Mouse (Mus musculus) kidney, embryonic 14.5 days (tissue): Measurements from ENCODE around the gene Cc2d2b. TPM values are rescaled to one million over a fixed set of nuclear protein-coding genes. Genes with fewer than 3 reads are reported as not detected.

Experiments
- ATAC-seq: fragments of 200-750 bp; cut with Nextera tagmentation; 2 replicates; pipeline ENCODE4 v1.8.0; 2017; ENCODE audit warnings: moderate number of reproducible peaks, mild to moderate bottlenecking, moderate TSS enrichment, moderate library complexity; ENCODE audit not compliant: low FRiP score, low TSS enrichment
- H3K27ac ChIP-seq: fragments of 300-500 bp; sonication (generic); 2 replicates; pipeline ENCODE4 v1.5.1; 2014; ENCODE audit warnings: low read depth, mild to moderate bottlenecking, low read length, moderate library complexity, mixed read lengths
- H3K27me3 ChIP-seq: fragments of 300-500 bp; sonication (generic); 2 replicates; pipeline ENCODE4 v1.6.1; 2014; ENCODE audit warnings: mild to moderate bottlenecking, low read length; ENCODE audit not compliant: control insufficient read depth, insufficient read depth
- H3K36me3 ChIP-seq: fragments of 300-500 bp; sonication (generic); 2 replicates; pipeline ENCODE4 v1.6.1; 2014; ENCODE audit warnings: low read length, mixed read lengths; ENCODE audit not compliant: control insufficient read depth, insufficient read depth
- H3K4me1 ChIP-seq: fragments of 300-500 bp; sonication (generic); 2 replicates; pipeline ENCODE4 v1.6.1; 2014; ENCODE audit warnings: low read length, mixed read lengths; ENCODE audit not compliant: control insufficient read depth, insufficient read depth
- H3K4me2 ChIP-seq: fragments of 300-500 bp; sonication (generic); replicated peaks from 2 replicates; pipeline ENCODE4 v1.6.1; 2014; ENCODE audit warnings: low read depth, mild to moderate bottlenecking, low read length
- H3K4me3 ChIP-seq: fragments of 300-500 bp; sonication (generic); 2 replicates; pipeline ENCODE4 v1.5.1; 2014; ENCODE audit warnings: mild to moderate bottlenecking, low read length
- H3K9ac ChIP-seq: fragments of 300-500 bp; sonication (generic); 2 replicates; pipeline ENCODE4 v1.6.1; 2014; ENCODE audit warnings: low read depth, mild to moderate bottlenecking, low read length, moderate library complexity
- H3K9me3 ChIP-seq: fragments of 300-500 bp; sonication (generic); 2 replicates; pipeline ENCODE4 v1.6.1; 2016; ENCODE audit warnings: low read length; ENCODE audit not compliant: control insufficient read depth
- WGBS: fragments of 180-500 bp; shearing (Covaris S2); extraction: QIAGEN DNeasy Blood & Tissue Kit; methylation state at CpG from one replicate; pipeline ENCODE4 v1.1.7; 2014; 5-methylcytosine and 5-hydroxymethylcytosine counted together
- polyA plus RNA-seq: library from polyadenylated mRNA; unstranded; fragments of >200 nt; fragmentation: Nextera tagmentation; extraction: Ambion mirVana; gene quantifications from 2 replicates; pipeline ENCODE4 v1.2.1, GENCODE M21; 2014

The Cc2d2b gene
- polyA plus RNA-seq = 0.39 TPM in 1 of 2 replicates, not detected in the other

DNA sequence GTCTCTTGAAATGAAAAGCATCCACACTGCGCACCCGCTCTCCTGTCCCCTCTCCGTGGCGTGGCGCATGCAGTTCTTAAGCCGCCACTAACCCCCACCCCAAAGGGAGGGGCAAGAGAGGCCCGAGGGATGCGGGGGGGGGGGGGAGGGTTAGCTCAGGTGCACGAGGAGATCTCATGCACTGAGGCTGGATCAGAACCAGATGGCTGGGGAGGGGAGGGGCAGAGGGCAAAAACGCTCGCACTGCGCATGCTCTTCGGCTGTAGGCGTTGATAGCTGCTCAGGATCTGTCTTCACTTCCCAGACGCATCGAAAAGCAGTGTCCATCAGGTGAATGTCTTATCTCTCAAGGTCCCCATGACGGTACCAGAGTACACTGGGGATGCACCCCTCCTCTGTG, at the start of gene Cc2d2b:
Gene Cc2d2b, plus strand, starts transcription at position 195 of the 400 bp plus-strand sequence.
- 90% methylated on average over 15 of the region's 17 CpGs for WGBS
- Histone ChIP-seq H3K4me3 (no peak within 1 kb of the TSS), H3K27ac (no peak within 1 kb of the TSS), H3K9me3 (no peaks in the 10 kb centered on the region), H3K4me2 (no peak within 1 kb of the TSS), H3K36me3 (no peaks in the 10 kb centered on the region), H3K9ac (no peak within 1 kb of the TSS), H3K27me3 (no peaks in the 10 kb centered on the region), H3K4me1 (no peaks in the 10 kb centered on the region)
- no peak for ATAC-seq

DNA sequence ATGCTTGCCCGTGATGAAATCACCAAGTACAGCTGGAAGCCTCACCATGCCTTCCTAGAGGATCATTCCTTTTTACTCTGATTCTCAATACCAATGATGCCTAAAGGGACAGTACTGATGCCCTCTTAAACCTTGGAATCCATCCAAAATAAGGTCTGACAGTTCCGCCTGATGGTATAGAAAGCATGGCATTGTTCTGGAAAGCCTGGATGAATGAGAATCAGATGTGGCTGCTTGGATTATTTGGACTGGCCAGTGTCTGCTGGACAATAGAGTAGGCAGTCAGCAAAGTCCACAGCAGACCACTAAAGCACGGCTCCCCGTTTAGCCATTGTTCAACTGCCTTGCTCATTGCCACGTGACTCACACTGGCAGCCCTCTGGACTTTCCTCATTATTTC, 48.7 kb upstream of the Cc2d2b start:
- WGBS = 89% methylated on average over 5 of the region's 5 CpGs
- no peak overlapping the region for H3K4me2 ChIP-seq
- no peaks in the 10 kb centered on the region for H3K9me3 ChIP-seq
- H3K27ac ChIP-seq = no peak overlapping the region
- no peak overlapping the region for H3K9ac ChIP-seq
- H3K36me3 ChIP-seq = no peaks in the 10 kb centered on the region
- ATAC-seq = no peak
- H3K4me3 ChIP-seq = no peak overlapping the region
- H3K4me1 ChIP-seq = no peaks in the 10 kb centered on the region
- no peaks in the 10 kb centered on the region for H3K27me3 ChIP-seq

DNA sequence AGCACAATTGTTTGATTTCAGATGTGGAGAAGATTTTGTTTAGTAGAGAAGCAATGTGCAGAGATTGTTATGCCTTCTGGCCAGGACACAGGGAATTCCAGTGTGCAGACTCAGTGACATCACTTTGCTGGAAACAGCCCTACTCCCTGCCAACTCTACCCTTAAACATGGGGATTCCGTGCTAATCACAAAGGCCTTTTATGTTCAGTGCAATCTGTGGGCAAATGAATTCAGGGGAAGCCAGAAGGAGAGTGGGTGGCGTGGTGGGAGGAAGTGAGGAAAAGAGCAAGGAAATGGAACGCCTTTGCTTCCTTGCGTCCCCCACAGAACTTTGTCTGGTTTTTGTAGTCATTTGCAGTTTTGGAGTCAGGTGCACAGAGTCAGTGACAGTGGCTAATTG, 46.1 kb upstream of the Cc2d2b start:
- no peak for ATAC-seq
- H3K9ac ChIP-seq = no peak overlapping the region
- no peaks in the 10 kb centered on the region for H3K36me3 ChIP-seq
- H3K4me3 ChIP-seq = no peak overlapping the region
- H3K27ac ChIP-seq = no peak overlapping the region
- H3K27me3 ChIP-seq = no peaks in the 10 kb centered on the region
- H3K9me3 ChIP-seq = no peaks in the 10 kb centered on the region
- H3K4me1 ChIP-seq = no peaks in the 10 kb centered on the region
- no peak overlapping the region for H3K4me2 ChIP-seq
- WGBS = 60% methylated on average over 4 of the region's 4 CpGs

DNA sequence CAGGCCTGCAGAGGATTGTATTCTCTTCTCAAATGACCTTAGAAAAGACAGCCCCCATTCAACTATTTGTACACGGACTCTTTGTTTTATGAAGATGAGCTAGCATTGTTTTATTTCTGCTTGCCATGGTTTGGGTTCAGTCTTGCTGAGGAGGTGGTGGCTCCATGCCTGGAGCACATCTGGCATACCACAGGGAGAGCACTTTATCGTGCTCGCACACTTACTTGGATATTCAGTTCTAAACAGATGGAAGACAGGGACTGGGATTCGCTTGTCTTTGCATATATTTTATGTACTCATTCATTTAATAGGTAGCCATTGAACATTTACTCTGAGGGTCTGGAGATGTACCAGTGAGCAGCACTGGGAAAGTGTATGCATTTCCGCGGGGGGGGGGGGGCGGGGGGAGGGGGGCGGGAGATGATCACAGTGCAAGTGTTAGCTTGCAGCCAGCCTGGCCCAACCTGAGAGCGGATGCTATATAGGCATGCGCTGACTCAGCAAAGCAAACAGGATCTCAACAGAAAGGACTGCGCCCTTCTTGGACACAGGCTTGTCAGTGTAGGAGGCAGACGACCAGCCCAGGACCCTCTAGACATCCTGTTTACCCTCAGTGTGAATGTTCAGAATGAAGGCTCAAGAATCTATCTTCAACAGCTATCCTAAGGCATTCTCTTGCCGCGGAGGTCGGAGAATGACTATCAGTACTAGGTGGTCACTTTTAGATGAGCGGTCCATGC, 35.5 kb upstream of the Cc2d2b start:
- 83% methylated on average over 15 of the region's 16 CpGs for WGBS
- ATAC-seq = no peak

DNA sequence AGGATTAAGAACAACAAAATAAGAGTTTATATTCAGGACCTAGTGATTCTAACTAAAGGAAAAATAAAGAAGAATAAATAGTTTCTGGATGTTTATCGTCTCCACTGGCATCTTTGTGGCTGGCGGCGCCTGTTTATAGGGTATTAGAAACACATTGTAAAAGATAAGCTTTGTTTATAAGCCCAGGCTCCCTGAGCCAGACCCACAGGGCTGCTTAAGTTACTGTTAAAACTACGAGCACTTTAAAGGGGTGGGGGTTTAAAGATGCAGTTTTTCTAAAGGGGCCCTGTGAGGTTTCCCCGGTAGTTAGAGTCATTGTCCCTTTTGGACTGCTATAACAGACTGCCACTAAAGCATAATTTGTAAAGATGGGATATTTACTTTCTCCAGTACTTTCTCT, 33.9 kb upstream of the Cc2d2b start:
- ATAC-seq = no peak
- Histone ChIP-seq H3K4me3 (no peak overlapping the region), H3K4me2 (no peak overlapping the region), H3K9ac (no peak overlapping the region), H3K9me3 (no peaks in the 10 kb centered on the region), H3K4me1 (no peaks in the 10 kb centered on the region), H3K27me3 (no peaks in the 10 kb centered on the region), H3K36me3 (no peaks in the 10 kb centered on the region), H3K27ac (no peak overlapping the region)
- 65% methylated on average over 5 of the region's 5 CpGs for WGBS

More for the DNA sequence above, 35.5 kb upstream of the Cc2d2b start:
- Histone ChIP-seq H3K4me2 (no peak overlapping the region), H3K9me3 (no peaks in the 10 kb centered on the region), H3K4me1 (no peaks in the 10 kb centered on the region), H3K9ac (no peak overlapping the region), H3K4me3 (no peak overlapping the region), H3K27me3 (no peaks in the 10 kb centered on the region), H3K36me3 (no peaks in the 10 kb centered on the region), H3K27ac (no peak overlapping the region)

DNA sequence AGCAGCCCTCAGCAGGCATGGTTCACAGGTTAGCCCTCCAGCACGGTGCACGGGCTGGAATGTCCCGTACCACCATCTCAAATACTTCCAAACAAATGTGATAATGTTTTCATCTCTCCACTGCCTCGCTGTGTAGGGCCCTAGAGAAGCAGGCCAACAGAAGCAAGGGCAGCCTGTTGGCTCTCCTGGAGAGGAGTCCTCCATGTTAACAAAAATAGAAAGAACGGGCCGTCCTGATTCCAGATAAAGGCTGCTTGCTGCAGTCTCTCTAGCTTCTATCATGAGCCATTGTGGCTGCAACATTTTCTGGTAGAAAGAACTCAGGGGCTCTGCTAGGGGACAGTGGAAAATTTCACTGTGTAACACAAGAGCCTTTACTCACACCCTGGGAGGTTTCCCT, 31.6 kb upstream of the Cc2d2b start:
- no peaks in the 10 kb centered on the region for H3K27me3 ChIP-seq
- H3K36me3 ChIP-seq = no peaks in the 10 kb centered on the region
- H3K4me2 ChIP-seq = no peak overlapping the region
- no peaks in the 10 kb centered on the region for H3K4me1 ChIP-seq
- no peak overlapping the region for H3K9ac ChIP-seq
- no peak for ATAC-seq
- no peak overlapping the region for H3K27ac ChIP-seq
- no peaks in the 10 kb centered on the region for H3K9me3 ChIP-seq
- no peak overlapping the region for H3K4me3 ChIP-seq
- WGBS = 84% methylated on average over 6 of the region's 6 CpGs

DNA sequence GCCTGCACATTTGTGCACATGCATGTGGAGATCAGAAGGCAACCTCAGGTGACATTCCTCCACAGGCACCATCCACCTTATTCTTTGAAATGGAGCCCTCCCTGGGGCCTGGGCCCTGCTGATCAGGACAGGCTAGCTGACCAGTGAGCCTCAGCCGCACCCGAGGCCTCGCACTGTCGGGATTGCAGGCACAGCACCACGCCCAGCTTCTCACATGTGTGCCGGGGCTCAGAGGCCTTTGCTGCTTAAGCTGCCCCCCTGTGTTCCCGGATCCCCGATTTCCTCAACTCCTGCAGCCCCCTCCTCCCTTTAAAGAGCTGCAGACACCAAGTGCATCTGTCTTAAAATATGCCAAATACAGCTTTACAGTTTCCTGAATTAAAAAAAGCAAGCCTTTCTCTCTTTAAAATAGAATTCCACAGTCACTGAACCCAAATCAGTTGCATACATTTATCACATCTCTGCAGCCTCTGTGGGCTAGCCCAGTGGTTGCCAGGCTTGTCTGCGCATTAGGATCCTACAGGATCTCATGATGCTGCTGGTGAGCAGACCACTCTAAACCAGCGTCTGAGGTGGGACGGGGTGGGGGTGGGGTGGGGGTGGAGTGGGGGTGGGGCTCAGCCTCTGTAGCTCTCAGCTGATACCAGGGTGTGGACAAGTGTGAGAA, 29.0 kb upstream of the Cc2d2b start:
- Histone ChIP-seq H3K27me3 (no peaks in the 10 kb centered on the region), H3K9me3 (no peaks in the 10 kb centered on the region), H3K4me2 (no peak overlapping the region), H3K9ac (no peak overlapping the region), H3K36me3 (no peaks in the 10 kb centered on the region), H3K4me1 (no peaks in the 10 kb centered on the region), H3K4me3 (no peak overlapping the region), H3K27ac (no peak overlapping the region)
- ATAC-seq = no peak
- WGBS = 57% methylated on average over 11 of the region's 11 CpGs

DNA sequence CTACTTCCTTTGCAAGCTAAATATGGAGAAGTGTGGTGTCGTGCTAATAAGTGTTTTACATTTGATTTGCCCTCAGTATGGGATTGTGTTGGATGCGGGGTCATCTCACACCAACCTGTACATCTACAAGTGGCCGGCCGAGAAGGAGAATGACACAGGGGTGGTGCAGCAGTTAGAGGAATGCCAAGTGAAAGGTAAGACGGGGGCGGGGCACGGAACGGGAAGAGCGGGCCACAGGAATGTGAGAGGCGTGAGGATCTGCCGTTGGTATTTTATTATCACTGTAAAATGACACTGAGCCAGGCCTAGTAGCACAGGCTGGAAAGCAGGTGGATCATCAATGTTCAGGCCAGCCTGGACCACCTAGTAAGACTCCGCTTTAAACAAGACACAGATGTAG, 28.2 kb upstream of the Cc2d2b start:
- H3K9ac ChIP-seq = no peak overlapping the region
- ATAC-seq = no peak

More for the DNA sequence above, 28.2 kb upstream of the Cc2d2b start:
- H3K4me1 ChIP-seq = no peaks in the 10 kb centered on the region
- WGBS = 58% methylated on average over 12 of the region's 12 CpGs
- no peaks in the 10 kb centered on the region for H3K36me3 ChIP-seq
- no peak overlapping the region for H3K4me2 ChIP-seq
- H3K27ac ChIP-seq = no peak overlapping the region
- H3K27me3 ChIP-seq = no peaks in the 10 kb centered on the region
- no peaks in the 10 kb centered on the region for H3K9me3 ChIP-seq
- H3K4me3 ChIP-seq = no peak overlapping the region
